Mouse (Mus musculus) hindbrain, embryonic 14.5 days (tissue): ENCODE measurements at regions not wholly inside any gene's neighbourhood (a gene's known extent, or its start where the extent isn't known, plus 50 kb on each side); places are given as distances from the start of the nearest gene placed in this dataset.
A peak's percentile ranks its signal among the peaks of the same experiment; 100 is the strongest.

Experiments used
- ATAC-seq: fragments of 200-750 bp; cut with Nextera tagmentation; 2 replicates; pipeline ENCODE4 v1.8.0; 2017; ENCODE audit warnings: moderate number of reproducible peaks, mild to moderate bottlenecking, moderate TSS enrichment, moderate library complexity; ENCODE audit not compliant: low FRiP score
- DNase-seq: peaks from one replicate; pipeline ENCODE4 v3.0.0-alpha.2; 2015; ENCODE audit warnings: low spot score
- H3K27ac ChIP-seq: fragments of 300-500 bp; sonication (generic); 2 replicates; pipeline ENCODE4 v1.5.1; 2014; ENCODE audit warnings: mild to moderate bottlenecking, moderate library complexity
- H3K27me3 ChIP-seq: fragments of 300-500 bp; sonication (generic); 2 replicates; pipeline ENCODE4 v1.6.1; 2014; ENCODE audit warnings: mild to moderate bottlenecking, low read length, mixed read lengths; ENCODE audit not compliant: control insufficient read depth, insufficient read depth
- H3K36me3 ChIP-seq: fragments of 300-500 bp; sonication (generic); replicated peaks from 2 replicates; pipeline ENCODE4 v1.6.1; 2014; ENCODE audit not compliant: control insufficient read depth, insufficient read depth
- H3K4me1 ChIP-seq: fragments of 300-500 bp; sonication (generic); replicated peaks from 2 replicates; pipeline ENCODE4 v1.6.1; 2014; ENCODE audit warnings: antibody characterized with exemption, low read length, mixed read lengths; ENCODE audit not compliant: control insufficient read depth, insufficient read depth
- H3K4me2 ChIP-seq: fragments of 300-500 bp; sonication (generic); replicated peaks from 2 replicates; pipeline ENCODE4 v1.6.1; 2014; ENCODE audit warnings: mild to moderate bottlenecking, moderate library complexity
- H3K4me3 ChIP-seq: fragments of 300-500 bp; sonication (generic); replicated peaks from 2 replicates; pipeline ENCODE4 v1.5.1; 2014; ENCODE audit warnings: mild to moderate bottlenecking, low read length
- H3K9ac ChIP-seq: fragments of 300-500 bp; sonication (generic); 2 replicates; pipeline ENCODE4 v1.6.1; 2014
- H3K9me3 ChIP-seq: fragments of 300-500 bp; sonication (generic); 2 replicates; pipeline ENCODE4 v1.6.1; 2016; ENCODE audit warnings: low read length; ENCODE audit not compliant: control insufficient read depth
- WGBS: fragments of 180-500 bp; shearing (Covaris S2); extraction: QIAGEN DNeasy Blood & Tissue Kit; methylation state at CpG from one replicate; pipeline ENCODE4 v1.1.7; 2014; 5-methylcytosine and 5-hydroxymethylcytosine counted together

GRCm38 (mm10) chr10:11661660-11662250 is 318.6 kb downstream of the Epm2a start:
- Histone ChIP-seq H3K9ac (no peak overlapping the region), H3K27me3 (no peaks in the 10 kb centered on the region), H3K4me3 (no peak overlapping the region), H3K4me2 (no peak overlapping the region), H3K9me3 (no peaks in the 10 kb centered on the region), H3K36me3 (no peaks in the 10 kb centered on the region), H3K4me1 (no peaks in the 10 kb centered on the region), H3K27ac (no peak overlapping the region)
- ATAC-seq, result no peak
- WGBS, result 60% methylated on average over 5 of the region's 5 CpGs
- no peak for DNase-seq

- Histone ChIP-seq H3K4me2 (no peak overlapping the region), H3K9ac (no peak overlapping the region), H3K4me3 (no peak overlapping the region), H3K4me1 (no peaks in the 10 kb centered on the region), H3K9me3 (no peaks in the 10 kb centered on the region), H3K36me3 (no peaks in the 10 kb centered on the region), H3K27ac (no peak overlapping the region), H3K27me3 (no peaks in the 10 kb centered on the region)
- WGBS, result 69% methylated on average over 2 of the region's 2 CpGs
- ATAC-seq, result no peak
- DNase-seq, result no peak
Observed at GRCm38 (mm10) chr10:11709742-11710141, 366.5 kb downstream of the Epm2a start.

GRCm38 (mm10) chr10:11724775-11725174 is 381.6 kb downstream of the Epm2a start:
- Histone ChIP-seq H3K9ac (no peak overlapping the region), H3K4me2 (no peak overlapping the region), H3K4me1 (no peaks in the 10 kb centered on the region), H3K9me3 (no peaks in the 10 kb centered on the region), H3K27me3 (no peaks in the 10 kb centered on the region), H3K4me3 (no peak overlapping the region), H3K36me3 (no peaks in the 10 kb centered on the region), H3K27ac (no peak overlapping the region)
- no peak for DNase-seq
- 87% methylated on average over 7 of the region's 7 CpGs for WGBS
- no peak for ATAC-seq

- H3K4me1 ChIP-seq, result no peaks in the 10 kb centered on the region
- no peak overlapping the region for H3K4me3 ChIP-seq
- DNase-seq, result no peak
- WGBS, result 84% methylated on average over 2 of the region's 2 CpGs
- H3K9ac ChIP-seq, result no peak overlapping the region
- ATAC-seq, result no peak
- H3K4me2 ChIP-seq, result no peak overlapping the region
- H3K36me3 ChIP-seq, result no peaks in the 10 kb centered on the region
- no peaks in the 10 kb centered on the region for H3K9me3 ChIP-seq
- H3K27ac ChIP-seq, result no peak overlapping the region
- H3K27me3 ChIP-seq, result no peaks in the 10 kb centered on the region
Observed at GRCm38 (mm10) chr10:11729536-11729935, 386.3 kb downstream of the Epm2a start.

GRCm38 (mm10) chr10:11739574-11740368 is 396.6 kb downstream of the Epm2a start:
- no peak overlapping the region for H3K4me3 ChIP-seq
- ATAC-seq (peak; percentile 46; the same call in 1 of the 2 replicates), DNase-seq (no peak)
- WGBS, result 83% methylated on average over 5 of the region's 5 CpGs
- no peaks in the 10 kb centered on the region for H3K9me3 ChIP-seq
- no peaks in the 10 kb centered on the region for H3K27me3 ChIP-seq
- H3K9ac ChIP-seq, result no peak overlapping the region
- no peak overlapping the region for H3K4me2 ChIP-seq
- H3K4me1 ChIP-seq, result 0 out of 2 replicates have a peak, but pooled peaks cover 3% of the 10 kb centered on the region
- H3K27ac ChIP-seq, result no peak overlapping the region
- H3K36me3 ChIP-seq, result no peaks in the 10 kb centered on the region

GRCm38 (mm10) chr10:11745587-11745986 is 402.4 kb downstream of the Epm2a start:
- no peak overlapping the region for H3K27ac ChIP-seq
- no peak for ATAC-seq
- no peak overlapping the region for H3K4me3 ChIP-seq
- no peak overlapping the region for H3K4me2 ChIP-seq
- 72% methylated on average over 4 of the region's 4 CpGs for WGBS
- no peaks in the 10 kb centered on the region for H3K27me3 ChIP-seq
- no peaks in the 10 kb centered on the region for H3K9me3 ChIP-seq
- no peaks in the 10 kb centered on the region for H3K4me1 ChIP-seq
- no peak for DNase-seq
- H3K36me3 ChIP-seq, result no peaks in the 10 kb centered on the region
- H3K9ac ChIP-seq, result no peak overlapping the region

- no peak overlapping the region for H3K4me3 ChIP-seq
- no peak overlapping the region for H3K9ac ChIP-seq
- H3K27ac ChIP-seq, result no peak overlapping the region
- H3K36me3 ChIP-seq, result no peaks in the 10 kb centered on the region
- no peak for ATAC-seq
- H3K4me1 ChIP-seq, result no peaks in the 10 kb centered on the region
- no peak for DNase-seq
- no peak overlapping the region for H3K4me2 ChIP-seq
- no peaks in the 10 kb centered on the region for H3K27me3 ChIP-seq
- H3K9me3 ChIP-seq, result no peaks in the 10 kb centered on the region
Observed at GRCm38 (mm10) chr10:11746959-11747358, 403.8 kb downstream of the Epm2a start.

GRCm38 (mm10) chr10:11755105-11755730 is 412.0 kb downstream of the Epm2a start:
- H3K27ac ChIP-seq, result no peak overlapping the region
- H3K4me1 ChIP-seq, result no peaks in the 10 kb centered on the region
- no peaks in the 10 kb centered on the region for H3K36me3 ChIP-seq
- 66% methylated on average over 5 of the region's 5 CpGs for WGBS
- no peaks in the 10 kb centered on the region for H3K27me3 ChIP-seq
- H3K9ac ChIP-seq, result no peak overlapping the region
- DNase-seq, result no peak
- H3K4me3 ChIP-seq, result no peak overlapping the region
- H3K4me2 ChIP-seq, result no peak overlapping the region
- H3K9me3 ChIP-seq, result no peaks in the 10 kb centered on the region
- no peak for ATAC-seq

- Histone ChIP-seq H3K4me3 (no peak overlapping the region), H3K9me3 (peaks cover 13% of the 10 kb centered on the region), H3K9ac (no peak overlapping the region), H3K4me2 (no peak overlapping the region), H3K36me3 (no peaks in the 10 kb centered on the region), H3K27ac (no peak overlapping the region), H3K4me1 (no peaks in the 10 kb centered on the region), H3K27me3 (no peaks in the 10 kb centered on the region)
- DNase-seq, result no peak
- no peak for ATAC-seq
- WGBS, result 84% methylated on average over 6 of the region's 6 CpGs
Observed at GRCm38 (mm10) chr10:11777894-11778293, 434.7 kb downstream of the Epm2a start.
